Mouse (Mus musculus) stomach, embryonic 16.5 days (tissue): ENCODE measurements around the gene Rps15. TPM values are rescaled to one million over a fixed set of nuclear protein-coding genes. Genes with fewer than 3 reads are reported as not detected.

Source experiments
- ATAC-seq: fragments of 200-750 bp; cut with Nextera tagmentation; 2 replicates; pipeline ENCODE4 v1.8.0; 2017; ENCODE audit warnings: moderate number of reproducible peaks, moderate TSS enrichment; ENCODE audit not compliant: insufficient read depth, low FRiP score
- H3K27ac ChIP-seq: fragments of 300-500 bp; sonication (generic); 2 replicates; pipeline ENCODE4 v1.5.1; 2014; ENCODE audit warnings: low read length
- H3K27me3 ChIP-seq: fragments of 300-500 bp; sonication (generic); 2 replicates; pipeline ENCODE4 v1.6.1; 2014; ENCODE audit warnings: low read length, control low read depth, mixed read lengths; ENCODE audit not compliant: control insufficient read depth, insufficient read depth
- H3K36me3 ChIP-seq: fragments of 300-500 bp; sonication (generic); 2 replicates; pipeline ENCODE4 v1.6.1; 2014; ENCODE audit warnings: low read length; ENCODE audit not compliant: control insufficient read depth, insufficient read depth
- H3K4me1 ChIP-seq: fragments of 300-500 bp; sonication (generic); 2 replicates; pipeline ENCODE4 v1.6.1; 2014; ENCODE audit warnings: low read length, control low read depth, mixed read lengths; ENCODE audit not compliant: control insufficient read depth, insufficient read depth
- H3K4me2 ChIP-seq: fragments of 300-500 bp; sonication (generic); 2 replicates; pipeline ENCODE4 v1.6.1; 2014; ENCODE audit warnings: low read depth, low read length, mixed read lengths
- H3K4me3 ChIP-seq: fragments of 300-500 bp; sonication (generic); replicated peaks from 2 replicates; pipeline ENCODE4 v1.5.1; 2014; ENCODE audit warnings: mild to moderate bottlenecking, low read length
- H3K9ac ChIP-seq: fragments of 300-500 bp; sonication (generic); 2 replicates; pipeline ENCODE4 v1.6.1; 2014; ENCODE audit warnings: low read length
- H3K9me3 ChIP-seq: fragments of 300-500 bp; sonication (generic); replicated peaks from 2 replicates; pipeline ENCODE4 v1.6.1; 2016; ENCODE audit warnings: low read length, control low read depth; ENCODE audit not compliant: control insufficient read depth
- WGBS: fragments of 180-500 bp; shearing (Covaris S2); extraction: QIAGEN DNeasy Blood & Tissue Kit; methylation state at CpG from one replicate; pipeline ENCODE4 v1.1.7; 2014; 5-methylcytosine and 5-hydroxymethylcytosine counted together
- microRNA-seq: library from miRNA; unstranded; fragments of <30 nt; microRNA quantifications from one replicate; pipeline ENCODE4, GENCODE M21; 2016
- polyA plus RNA-seq: library from polyadenylated mRNA; unstranded; fragments of >200 nt; fragmentation: Nextera tagmentation; extraction: Ambion mirVana; gene quantifications from 2 replicates; pipeline ENCODE4 v1.2.1, GENCODE M21; 2015

The Rps15 gene
- polyA plus RNA-seq, 1 experiment from 2014 or later, result 821 TPM

- ATAC-seq, result peak; percentile 21; the same call in 1 of the 2 replicates
- Histone ChIP-seq H3K27ac (no peak overlapping the region), H3K4me2 (peak overlapping the region; percentile 36), H3K9ac (no peak overlapping the region), H3K4me1 (peaks cover 42% of the 10 kb centered on the region), H3K27me3 (peaks cover 33% of the 10 kb centered on the region), H3K4me3 (0 out of 2 replicates have a peak overlapping the region, but pooled peaks have one; percentile 21), H3K36me3 (no peaks in the 10 kb centered on the region), H3K9me3 (no peaks in the 10 kb centered on the region)
- 24% methylated on average over 19 of the region's 19 CpGs for WGBS
These were observed 47.9 kb downstream of the Rps15 start for GRCm38 (mm10) chr10:80339941-80340750.

DNA sequence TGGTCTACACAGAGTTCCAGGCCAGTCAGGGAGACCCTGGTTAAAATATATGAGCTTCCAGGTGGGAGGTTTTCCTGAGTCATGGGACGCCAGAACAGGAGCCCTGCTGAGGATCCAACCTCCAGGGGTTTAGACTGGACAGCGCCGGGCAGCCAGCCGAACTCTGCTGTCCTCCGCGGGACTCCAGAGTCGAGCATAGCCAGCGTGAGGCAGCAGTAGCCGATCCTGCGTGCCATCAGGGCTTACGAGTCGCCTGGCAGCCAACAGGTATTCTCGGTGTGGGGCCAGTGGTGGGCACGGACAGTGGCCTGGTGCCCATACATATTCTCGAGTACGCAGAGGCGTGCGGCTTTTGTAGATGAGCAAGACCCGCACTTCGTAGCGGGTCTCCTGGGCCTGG lies 48.8 kb downstream of the Rps15 start:
- 30% methylated on average over 21 of the region's 21 CpGs for WGBS
- no peak overlapping the region for H3K4me2 ChIP-seq
- no peak overlapping the region for H3K9ac ChIP-seq
- H3K4me1 ChIP-seq, result peaks cover 48% of the 10 kb centered on the region
- no peaks in the 10 kb centered on the region for H3K36me3 ChIP-seq
- no peak overlapping the region for H3K4me3 ChIP-seq
- H3K27me3 ChIP-seq, result peaks cover 37% of the 10 kb centered on the region
- no peak overlapping the region for H3K27ac ChIP-seq
- H3K9me3 ChIP-seq, result no peaks in the 10 kb centered on the region
- ATAC-seq, result no peak

GRCm38 (mm10) chr10:80341491-80342304 lies 49.4 kb downstream of the Rps15 start:
- H3K9me3 ChIP-seq, result no peaks in the 10 kb centered on the region
- H3K4me1 ChIP-seq, result peaks cover 48% of the 10 kb centered on the region
- peak overlapping the region; percentile 41 for H3K4me3 ChIP-seq
- peaks cover 37% of the 10 kb centered on the region for H3K27me3 ChIP-seq
- H3K4me2 ChIP-seq, result peak overlapping the region; percentile 61
- H3K9ac ChIP-seq, result peak overlapping the region; percentile 61
- no peak overlapping the region for H3K27ac ChIP-seq
- ATAC-seq, result no peak
- 10% methylated on average over 47 of the region's 47 CpGs for WGBS
- H3K36me3 ChIP-seq, result no peaks in the 10 kb centered on the region

DNA sequence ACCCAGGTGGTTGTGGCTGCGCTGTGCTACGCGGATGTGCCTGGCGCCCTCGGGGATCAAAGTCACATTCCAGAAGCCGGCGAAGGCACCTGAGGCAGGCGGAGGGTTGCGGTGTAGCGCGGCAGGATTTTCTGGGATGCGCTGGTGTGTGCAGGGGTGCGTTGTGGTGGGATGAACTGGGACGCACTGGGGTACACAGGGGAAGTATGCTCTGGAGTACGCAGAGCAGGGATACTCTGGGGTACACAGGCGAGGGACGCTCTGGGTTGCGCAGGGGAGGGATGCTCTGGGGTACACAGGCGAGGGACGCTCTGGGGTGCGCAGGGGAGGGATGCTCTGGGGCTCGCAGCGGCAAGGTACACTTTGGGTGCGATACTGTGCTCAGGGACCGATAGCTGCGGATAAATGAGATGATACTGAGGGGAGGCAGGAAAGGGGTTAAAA lies 50.1 kb downstream of the Rps15 start:
- H3K27ac ChIP-seq, result peak overlapping the region; percentile 81; the same call in 1 of the 2 replicates
- H3K36me3 ChIP-seq, result no peaks in the 10 kb centered on the region
- WGBS, result 3% methylated on average over 26 of the region's 26 CpGs
- H3K4me1 ChIP-seq, result peaks cover 50% of the 10 kb centered on the region
- peak overlapping the region; percentile 61 for H3K4me2 ChIP-seq
- peak; percentile 0; the same call in 1 of the 2 replicates for ATAC-seq
- peak overlapping the region; percentile 41 for H3K4me3 ChIP-seq
- H3K9me3 ChIP-seq, result no peaks in the 10 kb centered on the region
- peaks cover 39% of the 10 kb centered on the region for H3K27me3 ChIP-seq
- H3K9ac ChIP-seq, result peak overlapping the region; percentile 61

- peak; percentile 64 for ATAC-seq
- peaks cover 55% of the 10 kb centered on the region for H3K4me1 ChIP-seq
- H3K4me2 ChIP-seq, result peak overlapping the region; percentile 61
- peak overlapping the region; percentile 61 for H3K9ac ChIP-seq
- peak overlapping the region; percentile 41 for H3K4me3 ChIP-seq
- WGBS, result under 1% methylated on average over 30 of the region's 33 CpGs
- peak overlapping the region; percentile 81 for H3K27ac ChIP-seq
- H3K9me3 ChIP-seq, result no peaks in the 10 kb centered on the region
- no peaks in the 10 kb centered on the region for H3K36me3 ChIP-seq
- peaks cover 43% of the 10 kb centered on the region for H3K27me3 ChIP-seq
These were observed 50.6 kb downstream of the Rps15 start for GRCm38 (mm10) chr10:80342749-80343424.

DNA sequence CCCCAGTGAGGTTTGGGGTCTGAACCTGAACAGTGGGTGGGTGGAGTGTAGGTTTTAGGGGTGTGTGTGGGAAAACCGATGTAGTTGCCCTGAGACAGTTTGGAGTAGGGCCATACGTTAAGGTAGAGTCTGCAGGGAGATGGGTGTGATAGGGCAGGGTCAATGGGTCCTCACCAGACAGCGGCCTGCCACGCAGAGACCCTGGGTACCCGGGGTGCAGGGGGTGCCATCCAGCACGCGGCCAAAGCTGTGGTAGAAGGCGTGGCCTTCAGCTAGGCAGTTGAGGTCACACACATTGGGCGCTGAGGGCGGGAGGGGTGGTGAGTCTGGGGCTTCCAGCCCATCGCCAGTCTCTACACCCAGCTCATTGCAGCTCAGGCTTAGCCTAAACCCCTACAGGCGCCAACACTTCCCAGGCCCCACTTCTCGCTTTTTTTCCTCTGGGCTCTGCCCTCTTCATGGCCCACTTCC lies 51.2 kb downstream of the Rps15 start:
- Histone ChIP-seq H3K4me2 (peak overlapping the region; percentile 61), H3K9ac (peak overlapping the region; percentile 55; the same call in 1 of the 2 replicates), H3K27me3 (peaks cover 49% of the 10 kb centered on the region), H3K36me3 (no peaks in the 10 kb centered on the region), H3K27ac (peak overlapping the region; percentile 81), H3K9me3 (no peaks in the 10 kb centered on the region), H3K4me1 (peaks cover 61% of the 10 kb centered on the region), H3K4me3 (peak overlapping the region; percentile 41)
- peak; percentile 5; the same call in 1 of the 2 replicates for ATAC-seq
- 25% methylated on average over 13 of the region's 13 CpGs for WGBS

Small RNA genes within 50 kb of the gene (microRNA-seq; reads per million reads assigned to microRNA genes)
- 1.2 reads per million for gene Mir6911

Other genes with a start within 250 kb of the Rps15 start
- gene Gpx4, start 245.3 kb upstream of the Rps15 start, polyA plus RNA-seq, result 445 and 507 TPM in 2 replicates
- 17.2 and 19.0 TPM in 2 replicates for gene Sbno2, start 186.9 kb upstream of the Rps15 start, polyA plus RNA-seq
- 14.5 and 14.8 TPM in 2 replicates for gene Stk11, start 176.7 kb upstream of the Rps15 start, polyA plus RNA-seq
- 536 and 594 TPM in 2 replicates for gene Atp5d, start 153.8 kb upstream of the Rps15 start, polyA plus RNA-seq
- 3.1 and 3.9 TPM in 2 replicates for gene Cbarp, start 151.6 kb upstream of the Rps15 start, polyA plus RNA-seq
- 7.8 and 9.8 TPM in 2 replicates for gene Midn, start 144.2 kb upstream of the Rps15 start, polyA plus RNA-seq
- gene Cirbp, start 126.5 kb upstream of the Rps15 start, polyA plus RNA-seq, result 69.8 and 80.8 TPM in 2 replicates
- 16.4 and 16.6 TPM in 2 replicates for gene 1600002K03Rik, start 119.5 kb upstream of the Rps15 start, polyA plus RNA-seq
- gene Efna2, start 113.0 kb upstream of the Rps15 start, polyA plus RNA-seq, result 9.3 and 10.5 TPM in 2 replicates
- 50.8 and 51.6 TPM in 2 replicates for gene Mum1, start 66.0 kb upstream of the Rps15 start, polyA plus RNA-seq
- 340 and 344 TPM in 2 replicates for gene Ndufs7, start 43.3 kb upstream of the Rps15 start, polyA plus RNA-seq
- 92.0 and 115 TPM in 2 replicates for gene Gamt, start 31.4 kb upstream of the Rps15 start, polyA plus RNA-seq
- 35.8 and 43.9 TPM in 2 replicates for gene Dazap1, start 31.0 kb upstream of the Rps15 start, polyA plus RNA-seq
- gene Apc2, start 3.5 kb downstream of the Rps15 start, polyA plus RNA-seq, result 3.3 and 4.3 TPM in 2 replicates
- 46.6 and 48.1 TPM in 2 replicates for gene 2310011J03Rik, start 28.1 kb downstream of the Rps15 start, polyA plus RNA-seq
- gene Pcsk4, start 37.0 kb downstream of the Rps15 start, polyA plus RNA-seq, result 3.7 and 4.4 TPM in 2 replicates
- gene Reep6, start 37.5 kb downstream of the Rps15 start, polyA plus RNA-seq, result 45.2 and 51.1 TPM in 2 replicates
- gene Adamtsl5, start 56.0 kb downstream of the Rps15 start, polyA plus RNA-seq, result 22.0 and 24.0 TPM in 2 replicates
- gene Plk5, start 64.0 kb downstream of the Rps15 start, polyA plus RNA-seq, result 0.14 and 0.61 TPM in 2 replicates
- gene Mex3d, start 95.2 kb downstream of the Rps15 start, polyA plus RNA-seq, result 3.0 and 4.1 TPM in 2 replicates
- 131 and 139 TPM in 2 replicates for gene Mbd3, start 107.1 kb downstream of the Rps15 start, polyA plus RNA-seq
- 669 and 707 TPM in 2 replicates for gene Uqcr11, start 114.4 kb downstream of the Rps15 start, polyA plus RNA-seq
- gene Tcf3, start 141.2 kb downstream of the Rps15 start, polyA plus RNA-seq, result 46.1 and 57.9 TPM in 2 replicates
- 0.06 and 0.08 TPM in 2 replicates for gene Onecut3, start 202.4 kb downstream of the Rps15 start, polyA plus RNA-seq
- 0.12 and 0.21 TPM in 2 replicates for gene Atp8b3, start 246.7 kb downstream of the Rps15 start, polyA plus RNA-seq